9 mouse cellular contexts compared by ENCODE assay signal in genomic region chr6:50938879-50939278, GRCm38 (mm10).
DNase-seq lines count a peak whose midpoint lies in the region; ATAC-seq lines count a peak whose summit lies in the region.
"Had no signal": no experiment of that assay in that cellular context is flagged by ENCODE, and none has a peak within 500 bp of the region (broad histone marks: within the 10 kb centered on the region; RNA-seq: fewer than 3 reads in every experiment).

No protein-coding gene starts in this region.

- intact Hi-C loops in heart, postnatal 36 days (cut with DNase I) = loop anchor here (1.0 kb wide), 1 partner anchor 229 kb away; no protein-coding TSS in a partner anchor

- H3K4me3 ChIP-seq in heart, embryonic 11.5 days (ENCODE audit: low read depth, low read length) = no peak overlapping the region
- H3K4me3 ChIP-seq in embryonic facial prominence, embryonic 15.5 days (replicated peaks) = no peak overlapping the region
- H3K4me3 ChIP-seq: limb, embryonic 15.5 days had no signal

- ATAC-seq in heart, embryonic 11.5 days (replicated peaks; ENCODE audit: insufficient number of reproducible peaks, low FRiP score, low TSS enrichment) = no peak
- ATAC-seq in embryonic facial prominence, embryonic 15.5 days (ENCODE audit: insufficient number of reproducible peaks, low FRiP score, low TSS enrichment, low read depth) = peak; percentile 35; the same call in 1 of the 2 replicates

- WGBS in heart, embryonic 11.5 days (ENCODE audit: insufficient replicate concordance) = 29% methylated on average over 7 of the region's 7 CpGs
- WGBS in embryonic facial prominence, embryonic 15.5 days = 20% methylated on average over 7 of the region's 7 CpGs

- no peak overlapping the region for H3K27ac ChIP-seq in heart, embryonic 11.5 days (ENCODE audit: low read depth, low read length)
- H3K27ac ChIP-seq in embryonic facial prominence, embryonic 15.5 days (replicated peaks) = no peak overlapping the region; the same call in 1 of the 2 replicates
- H3K27ac ChIP-seq: limb, embryonic 15.5 days had no signal

- peak; percentile 18 to 56 for DNase-seq in heart, postnatal 36 days
- peak; percentile 27 for DNase-seq in thymus, postnatal 0 days (ENCODE audit: low spot score)
- no peak for DNase-seq in thymus, postnatal 36 days
- peak; percentile 21 for DNase-seq in lung, postnatal 25 days (ENCODE audit: low spot score)
- DNase-seq in right cerebral cortex, postnatal 25 days = no peak
- no peak for DNase-seq in layer of hippocampus, adult 18-20 months (ENCODE audit: low spot score in 2 of 2)

- no peaks in the 10 kb centered on the region for H3K9me3 ChIP-seq in heart, embryonic 11.5 days (replicated peaks; ENCODE audit: control insufficient read depth, low read length)
- H3K9me3 ChIP-seq in embryonic facial prominence, embryonic 15.5 days (replicated peaks) = no peaks in the 10 kb centered on the region
- H3K9me3 ChIP-seq: limb, embryonic 15.5 days had no signal

- no peak overlapping the region for H3K4me2 ChIP-seq in heart, embryonic 11.5 days
- H3K4me2 ChIP-seq in embryonic facial prominence, embryonic 15.5 days (replicated peaks) = no peak overlapping the region
- H3K4me2 ChIP-seq: limb, embryonic 15.5 days had no signal

- no peaks in the 10 kb centered on the region for H3K27me3 ChIP-seq in heart, embryonic 11.5 days (ENCODE audit: control insufficient read depth, insufficient read depth, low read length)
- no peaks in the 10 kb centered on the region for H3K27me3 ChIP-seq in embryonic facial prominence, embryonic 15.5 days

- no peaks in the 10 kb centered on the region for H3K36me3 ChIP-seq in heart, embryonic 11.5 days (ENCODE audit: control insufficient read depth, insufficient read depth, low read length)
- H3K36me3 ChIP-seq in embryonic facial prominence, embryonic 15.5 days = no peaks in the 10 kb centered on the region
- H3K36me3 ChIP-seq: limb, embryonic 15.5 days had no signal

- 0 out of 2 replicates have a peak, but pooled peaks cover 5% of the 10 kb centered on the region for H3K4me1 ChIP-seq in heart, embryonic 11.5 days (ENCODE audit: control insufficient read depth, insufficient read depth, low read length)
- H3K4me1 ChIP-seq in embryonic facial prominence, embryonic 15.5 days = peaks cover 22% of the 10 kb centered on the region

- no peak overlapping the region for H3K9ac ChIP-seq in heart, embryonic 11.5 days (ENCODE audit: low read depth, low read length)
- H3K9ac ChIP-seq in embryonic facial prominence, embryonic 15.5 days = no peak overlapping the region
- H3K9ac ChIP-seq: limb, embryonic 15.5 days had no signal

Comparison
In these comparisons a context has a peak if more than half of its experiments do, and no peak if none do; other contexts are left out.
1. DNase-seq: peak in heart, postnatal 36 days (2 of 2), thymus, postnatal 0 days (single experiment) and lung, postnatal 25 days (single experiment); none in thymus, postnatal 36 days (0 of 2), right cerebral cortex, postnatal 25 days (single experiment) and layer of hippocampus, adult 18-20 months (0 of 2).